Mouse (Mus musculus) hematopoietic stem cell, adult 5-6 weeks (primary cell): Measurements from ENCODE around the gene Adssl1. TPM values are rescaled to one million over a fixed set of nuclear protein-coding genes. Genes with fewer than 3 reads are reported as not detected.

ENCODE experiments used
- ATAC-seq, 2 experiments: fragments of 125-278 bp in 1 of 2; replicated peaks in 1 of 2; 2 replicates each; pipeline ENCODE4 v1.8.0; 2016 to 2017; ENCODE audit warnings: inconsistent platforms in 2 of 2, mild to moderate bottlenecking in 2 of 2, moderate number of reproducible peaks in 2 of 2, low read depth in 1 of 2, moderate TSS enrichment in 1 of 2; ENCODE audit not compliant: low FRiP score in 2 of 2, poor library complexity in 2 of 2, severe bottlenecking in 2 of 2, insufficient read depth in 1 of 2, low TSS enrichment in 1 of 2
- total RNA-seq: library from RNA; stranded (forward); fragments of 172-1452, 232-1000 nt; gene quantifications from 2 replicates; pipeline ENCODE4 v1.2.3, GENCODE M21; 2017

Adssl1 gene
- total RNA-seq, 1 experiment from 2014 or later: 49.7 TPM

- ATAC-seq: no peak
Measured at GRCm38 (mm10) chr12:112590566-112591239, 29.1 kb upstream of the Adssl1 start.

- no peak for ATAC-seq
Measured at GRCm38 (mm10) chr12:112591240-112591639, 28.6 kb upstream of the Adssl1 start.

DNA sequence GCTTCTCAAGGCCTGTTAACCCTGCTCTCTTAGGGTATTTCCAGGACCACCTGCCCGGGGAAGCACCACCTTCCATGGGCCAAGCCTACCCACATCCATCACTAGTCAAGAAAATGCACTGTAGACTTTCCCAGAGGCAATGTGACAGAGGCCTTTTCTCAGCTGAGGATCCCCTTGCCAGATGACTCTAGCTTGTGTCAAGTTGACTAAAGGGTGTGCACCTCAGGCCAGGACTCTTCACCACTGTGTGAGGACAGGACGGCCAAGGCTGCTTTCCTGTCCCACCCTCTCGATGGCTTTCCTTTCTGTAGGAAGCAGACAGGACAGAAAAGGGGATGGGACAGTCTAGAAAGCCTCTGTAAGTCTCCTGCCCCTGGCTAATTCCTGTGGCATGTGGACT is 28.1 kb upstream of the Adssl1 start:
- no peak for ATAC-seq

DNA sequence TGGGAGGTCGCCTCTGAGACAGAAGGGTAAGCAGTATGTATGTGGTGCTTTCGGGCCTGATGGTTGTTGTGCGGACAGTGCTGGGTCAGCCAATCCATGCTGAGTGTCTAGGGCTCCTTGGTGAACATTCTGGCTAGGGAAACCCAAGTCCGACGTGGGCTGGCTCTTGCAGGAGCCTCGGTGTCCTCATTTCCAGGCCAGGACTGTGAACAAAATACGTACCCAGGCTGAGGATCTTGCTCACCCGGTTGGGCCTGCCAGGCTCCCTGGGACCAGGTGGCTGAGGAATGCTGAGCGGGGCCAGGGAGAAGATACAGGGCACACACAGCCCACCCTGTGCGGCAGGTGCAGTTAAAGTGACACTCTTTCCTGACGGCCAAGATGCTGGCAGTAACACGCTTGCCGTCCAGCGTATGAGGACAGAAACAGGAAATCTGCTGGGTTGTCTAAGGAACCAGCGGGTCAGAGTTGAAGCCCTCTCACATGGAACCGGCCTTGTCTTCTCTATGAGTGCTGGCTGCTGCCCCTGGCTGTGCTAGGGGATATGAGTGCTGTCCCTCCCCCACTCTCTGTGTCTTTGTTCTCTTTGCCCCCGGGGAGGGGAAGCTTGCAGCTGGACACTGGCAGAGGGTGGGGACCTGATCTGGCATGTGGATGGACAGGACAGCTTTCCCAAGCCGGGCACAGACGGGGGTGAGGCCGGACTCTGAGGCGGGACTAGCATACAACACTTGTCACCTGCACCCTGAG is 26.7 kb upstream of the Adssl1 start:
- no peak for ATAC-seq

DNA sequence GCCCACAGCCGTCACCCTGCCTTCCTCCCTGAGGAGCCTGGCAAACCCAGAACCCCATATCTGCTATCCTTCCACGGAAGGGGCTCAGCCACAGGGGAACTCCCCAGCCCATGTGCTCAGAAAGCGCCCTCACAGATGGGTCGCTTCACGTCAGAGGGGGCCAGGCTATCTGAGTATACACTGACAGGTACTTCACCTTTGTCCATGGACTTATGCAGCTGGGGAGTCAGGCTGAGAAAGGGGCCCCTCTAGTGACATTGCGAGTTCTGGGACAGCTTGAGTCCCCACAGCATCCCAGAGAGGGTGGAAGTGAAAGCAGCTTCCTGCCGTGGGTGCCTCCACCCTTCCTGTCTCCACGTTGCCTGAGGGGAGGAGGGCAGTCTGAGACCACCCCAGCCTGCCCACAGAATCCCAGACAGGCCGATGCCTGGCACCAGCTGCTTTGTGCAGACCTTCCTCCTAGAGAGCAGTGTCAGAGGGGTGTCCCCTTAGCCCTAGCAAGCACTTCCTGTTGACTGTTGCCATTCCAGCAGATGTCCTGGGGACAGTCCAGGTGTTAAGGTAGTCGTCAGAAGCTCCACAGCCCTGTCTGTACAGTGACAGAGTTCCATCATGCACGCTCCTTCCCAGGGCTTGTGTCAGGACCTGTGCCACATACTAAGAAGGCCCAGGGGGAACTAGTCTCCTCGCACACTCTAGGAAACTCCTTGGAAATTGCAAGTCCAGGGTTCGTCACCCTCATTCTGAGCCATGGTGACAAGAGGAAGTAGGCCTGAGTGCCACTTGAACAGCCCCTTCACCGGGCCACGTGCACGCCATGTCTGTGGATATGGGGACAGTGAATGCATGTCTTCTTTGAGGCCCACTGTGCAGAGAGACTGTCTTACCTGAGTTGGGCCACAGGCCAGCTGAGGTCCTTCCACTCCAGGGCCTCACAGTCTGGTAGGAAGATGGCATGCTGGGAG is 25.6 kb upstream of the Adssl1 start:
- ATAC-seq: peak; percentile 30 to 51

DNA sequence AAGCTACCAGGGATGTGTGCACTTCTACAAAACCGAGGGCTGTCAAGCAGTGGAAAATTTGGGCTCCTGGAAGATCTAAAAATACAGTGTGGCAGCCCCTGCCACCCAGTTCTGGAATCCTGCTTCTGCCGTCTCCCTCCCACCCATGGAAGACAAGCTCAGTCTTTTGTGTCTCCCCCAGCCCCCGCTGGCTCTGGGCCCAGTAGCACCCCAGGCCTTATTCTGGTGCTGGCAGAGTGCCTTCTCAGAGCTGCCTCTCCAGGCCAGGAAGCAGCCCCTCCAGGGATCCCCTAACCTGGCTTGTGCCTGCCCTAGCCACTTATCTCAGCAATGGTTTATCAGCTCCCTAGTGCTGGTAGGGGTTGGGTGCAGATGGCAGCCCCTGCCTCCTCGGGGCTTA is 24.9 kb upstream of the Adssl1 start:
- ATAC-seq: no peak

DNA sequence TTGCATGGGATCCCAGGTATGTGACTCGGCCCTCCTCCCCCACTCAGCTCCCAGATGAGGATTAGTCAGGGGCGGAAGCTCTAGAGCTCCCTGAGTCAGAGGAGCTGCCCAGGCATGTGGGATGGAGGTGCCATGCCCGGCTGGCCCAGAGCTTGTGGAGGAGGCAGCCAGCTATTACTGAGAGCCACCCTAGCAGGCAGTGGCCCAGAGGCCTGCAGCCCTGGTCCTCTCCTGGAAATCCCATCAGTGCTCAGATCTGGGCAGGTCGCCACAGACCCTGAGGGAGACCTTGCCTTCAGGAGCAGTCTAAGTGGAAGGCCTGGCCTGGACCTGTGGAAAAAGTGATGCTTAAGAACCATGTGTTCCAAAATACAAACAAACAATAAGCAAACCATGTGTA is 24.2 kb upstream of the Adssl1 start:
- no peak for ATAC-seq

- no peak for ATAC-seq
Measured at GRCm38 (mm10) chr12:112596454-112596853, 23.4 kb upstream of the Adssl1 start.

DNA sequence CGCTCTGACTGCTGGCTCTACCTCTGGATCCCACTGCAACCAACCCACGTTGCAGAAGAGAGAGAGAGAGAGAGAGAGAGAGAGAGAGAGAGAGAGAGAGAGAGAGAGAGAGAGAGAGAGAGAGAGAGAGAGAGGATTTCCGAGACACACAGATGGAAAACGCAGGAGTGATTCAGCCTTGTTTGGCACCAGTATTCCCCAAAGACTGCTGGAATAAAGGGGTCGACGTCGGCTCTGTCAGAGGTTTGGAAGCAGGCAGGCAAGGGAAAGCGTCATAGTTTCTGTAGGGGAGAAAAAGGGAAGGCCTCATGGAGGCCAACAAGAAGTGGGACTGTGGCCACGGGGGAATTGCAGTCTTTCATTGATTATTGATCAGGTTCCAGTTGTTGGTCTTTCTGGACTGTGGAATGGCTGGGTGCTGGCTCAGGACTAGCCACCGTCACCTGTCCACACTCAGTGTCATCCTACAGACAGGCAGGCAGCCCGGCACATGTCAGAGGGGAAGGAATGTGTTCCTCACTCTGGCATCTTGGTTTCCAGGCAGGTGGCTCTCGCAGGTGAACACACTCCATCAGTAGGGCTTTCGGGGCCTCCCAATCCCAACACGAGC is 22.8 kb upstream of the Adssl1 start:
- ATAC-seq: no peak

- ATAC-seq: no peak
Measured at GRCm38 (mm10) chr12:112597618-112598017, 22.2 kb upstream of the Adssl1 start.

DNA sequence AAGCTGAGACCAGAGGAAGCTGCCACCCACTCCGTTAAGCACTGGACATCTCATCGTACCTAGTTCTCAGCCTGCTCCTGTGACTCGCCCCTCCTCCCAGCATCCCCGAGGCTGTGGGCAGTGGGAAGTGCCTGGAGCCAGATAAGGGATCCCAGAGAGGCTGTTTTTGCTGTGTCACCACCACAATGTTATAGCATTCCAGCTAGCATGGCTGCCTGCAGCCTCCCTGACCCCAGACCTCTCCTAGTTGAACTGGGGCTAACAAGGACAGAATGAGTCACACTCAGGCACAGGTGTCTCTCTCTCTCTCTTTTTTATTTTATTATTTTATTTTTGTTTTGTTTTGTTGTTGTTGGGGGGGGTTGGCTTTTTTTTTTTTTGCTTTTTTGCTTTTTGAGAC is 20.6 kb upstream of the Adssl1 start:
- ATAC-seq: peak; percentile 85 to 87

- no peak for ATAC-seq
Measured at GRCm38 (mm10) chr12:112599942-112600611, 19.8 kb upstream of the Adssl1 start.

GRCm38 (mm10) chr12:112604022-112604421 is 15.8 kb upstream of the Adssl1 start:
- no peak for ATAC-seq

DNA sequence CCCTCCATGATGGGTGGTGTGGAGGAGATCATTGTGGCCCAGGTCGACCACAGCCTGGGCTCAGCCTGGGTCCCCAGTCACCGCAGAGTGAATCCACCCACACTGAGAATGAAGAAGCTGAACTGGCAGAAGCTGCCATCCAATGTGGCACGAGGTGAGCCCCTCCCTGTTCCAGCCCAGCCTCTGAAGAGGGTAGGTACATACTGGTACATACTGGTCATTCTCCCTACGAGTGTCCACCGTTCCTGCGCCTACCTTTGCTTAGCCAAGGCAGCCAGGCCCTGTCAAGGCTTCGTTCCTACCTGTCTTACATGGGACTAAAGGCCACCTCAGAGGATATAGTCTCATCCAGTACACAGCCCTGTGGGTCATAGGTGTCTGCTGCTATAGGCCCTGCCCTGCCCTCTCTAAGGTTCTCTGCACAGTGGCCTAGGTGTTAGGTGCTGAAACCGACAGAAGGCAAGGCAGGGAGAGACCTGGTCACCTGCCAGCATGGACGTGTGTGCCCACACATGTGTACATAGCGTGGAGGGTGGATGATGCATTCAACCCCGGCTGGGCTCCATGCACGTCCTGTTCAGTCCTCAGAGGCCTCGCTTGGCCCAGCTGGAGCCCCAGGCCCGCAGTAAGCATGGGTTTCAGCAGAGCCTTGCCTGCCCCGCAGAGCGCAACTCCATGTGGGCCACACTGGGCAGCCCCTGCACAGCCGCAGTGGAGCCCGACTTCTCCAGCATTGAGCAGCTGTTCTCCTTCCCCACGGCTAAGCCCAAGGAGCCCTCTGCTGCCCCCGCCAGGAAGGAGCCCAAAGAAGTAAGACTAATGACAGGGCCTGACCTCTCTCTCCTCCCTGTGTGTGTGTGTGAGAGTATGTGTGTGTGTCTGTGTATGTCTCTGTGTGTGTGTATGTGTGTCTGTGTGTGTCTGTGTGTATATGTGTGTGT is 14.9 kb upstream of the Adssl1 start:
- peak; percentile 43 to 50; a peak in 3 of 4 replicates for ATAC-seq

GRCm38 (mm10) chr12:112605766-112606165 is 14.1 kb upstream of the Adssl1 start:
- ATAC-seq: peak; percentile 79 to 90

DNA sequence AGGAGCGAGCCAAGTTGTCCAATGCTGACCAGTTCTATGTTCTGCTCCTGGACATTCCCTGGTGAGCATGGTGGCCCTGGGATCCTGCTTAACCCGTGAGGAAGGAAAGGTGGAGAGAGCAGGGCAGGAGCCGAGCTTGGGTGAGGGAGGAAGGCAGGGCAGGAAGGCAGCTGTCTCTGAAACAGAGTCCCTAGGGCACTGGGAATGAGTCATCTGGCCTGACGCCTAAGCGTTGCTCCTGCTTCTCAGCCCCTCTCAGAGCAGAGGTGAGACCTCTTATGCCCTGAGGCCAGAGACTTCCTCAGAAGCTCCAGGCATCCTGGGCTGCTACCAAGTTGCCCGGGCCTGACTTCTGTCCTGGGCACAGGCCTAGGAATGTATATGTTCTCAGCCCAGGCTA is 12.8 kb upstream of the Adssl1 start:
- ATAC-seq: no peak
